Mouse (Mus musculus) embryonic facial prominence, embryonic 14.5 days (tissue): ENCODE measurements at regions not wholly inside any gene's neighbourhood (a gene's known extent, or its start where the extent isn't known, plus 50 kb on each side); places are given as distances from the start of the nearest gene placed in this dataset.

Source experiments
- ATAC-seq: fragments of 200-750 bp; cut with Nextera tagmentation; 2 replicates; pipeline ENCODE4 v1.8.0; 2017; ENCODE audit warnings: low read depth, moderate number of reproducible peaks, moderate TSS enrichment
- DNase-seq: peaks from one replicate; pipeline ENCODE4 v3.0.0-alpha.2; 2015; ENCODE audit warnings: low spot score
- H3K27ac ChIP-seq: fragments of 300-500 bp; sonication (generic); replicated peaks from 2 replicates; pipeline ENCODE4 v1.5.1; 2014; ENCODE audit warnings: low read depth, mild to moderate bottlenecking, low read length, moderate library complexity
- H3K27me3 ChIP-seq: fragments of 300-500 bp; sonication (generic); replicated peaks from 2 replicates; pipeline ENCODE4 v1.6.1; 2014; ENCODE audit warnings: low read length; ENCODE audit not compliant: control insufficient read depth, insufficient read depth
- H3K36me3 ChIP-seq: fragments of 300-500 bp; sonication (generic); 2 replicates; pipeline ENCODE4 v1.6.1; 2014; ENCODE audit warnings: low read length, mixed read lengths; ENCODE audit not compliant: control insufficient read depth, insufficient read depth
- H3K4me1 ChIP-seq: fragments of 300-500 bp; sonication (generic); 2 replicates; pipeline ENCODE4 v1.6.1; 2014; ENCODE audit warnings: antibody characterized with exemption, low read length; ENCODE audit not compliant: control insufficient read depth, insufficient read depth
- H3K4me2 ChIP-seq: fragments of 300-500 bp; sonication (generic); 2 replicates; pipeline ENCODE4 v1.6.1; 2014; ENCODE audit warnings: low read depth, mild to moderate bottlenecking, low read length, moderate library complexity, mixed read lengths
- H3K4me3 ChIP-seq: fragments of 300-500 bp; sonication (generic); 2 replicates; pipeline ENCODE4 v1.5.1; 2014; ENCODE audit warnings: low read depth, mild to moderate bottlenecking, low read length
- H3K9ac ChIP-seq: fragments of 300-500 bp; sonication (generic); 2 replicates; pipeline ENCODE4 v1.6.1; 2014; ENCODE audit warnings: low read depth, mild to moderate bottlenecking, low read length, moderate library complexity, mixed read lengths
- H3K9me3 ChIP-seq: fragments of 300-500 bp; sonication (generic); 2 replicates; pipeline ENCODE4 v1.6.1; 2016; ENCODE audit warnings: low read length; ENCODE audit not compliant: control insufficient read depth
- WGBS: fragments of 180-500 bp; shearing (Covaris S2); extraction: QIAGEN DNeasy Blood & Tissue Kit; methylation state at CpG from one replicate; pipeline ENCODE4 v1.1.7; 2014; 5-methylcytosine and 5-hydroxymethylcytosine counted together

- Histone ChIP-seq H3K4me1 (no peaks in the 10 kb centered on the region), H3K27ac (no peak overlapping the region), H3K9me3 (no peaks in the 10 kb centered on the region), H3K9ac (no peak overlapping the region), H3K4me3 (no peak overlapping the region), H3K27me3 (no peaks in the 10 kb centered on the region), H3K4me2 (no peak overlapping the region), H3K36me3 (no peaks in the 10 kb centered on the region)
- no peak for ATAC-seq
- DNase-seq, result no peak
- 44% methylated on average over 4 of the region's 4 CpGs for WGBS
Observed at GRCm38 (mm10) chr12:106157827-106158226, 147.8 kb downstream of the Vrk1 start.

GRCm38 (mm10) chr12:106158620-106159019, 148.6 kb downstream of the Vrk1 start:
- no peak for ATAC-seq
- 85% methylated on average over 14 of the region's 14 CpGs for WGBS

GRCm38 (mm10) chr12:106171301-106171700, 161.3 kb downstream of the Vrk1 start:
- no peak for ATAC-seq
- Histone ChIP-seq H3K27me3 (peaks cover 31% of the 10 kb centered on the region), H3K4me1 (0 out of 2 replicates have a peak, but pooled peaks cover 5% of the 10 kb centered on the region), H3K27ac (no peak overlapping the region), H3K4me2 (no peak overlapping the region), H3K9ac (no peak overlapping the region), H3K36me3 (no peaks in the 10 kb centered on the region), H3K4me3 (no peak overlapping the region), H3K9me3 (no peaks in the 10 kb centered on the region)
- no peak for DNase-seq
- WGBS, result 52% methylated on average over 5 of the region's 5 CpGs

More at GRCm38 (mm10) chr12:106158620-106159019, 148.6 kb downstream of the Vrk1 start:
- no peak overlapping the region for H3K27ac ChIP-seq
- H3K4me1 ChIP-seq, result no peaks in the 10 kb centered on the region
- no peak for DNase-seq
- no peaks in the 10 kb centered on the region for H3K36me3 ChIP-seq
- no peak overlapping the region for H3K4me3 ChIP-seq
- no peak overlapping the region for H3K9ac ChIP-seq
- H3K27me3 ChIP-seq, result no peaks in the 10 kb centered on the region
- H3K4me2 ChIP-seq, result no peak overlapping the region
- H3K9me3 ChIP-seq, result no peaks in the 10 kb centered on the region

GRCm38 (mm10) chr12:106173211-106173610, 163.2 kb downstream of the Vrk1 start:
- ATAC-seq (no peak), DNase-seq (no peak)
- WGBS, result 37% methylated on average over 8 of the region's 8 CpGs

GRCm38 (mm10) chr12:106174070-106174980, 164.3 kb downstream of the Vrk1 start:
- ATAC-seq, result peak; percentile 39; the same call in 1 of the 2 replicates
- WGBS, result under 1% methylated on average over 39 of the region's 39 CpGs
- peaks cover 33% of the 10 kb centered on the region for H3K27me3 ChIP-seq

More at GRCm38 (mm10) chr12:106173211-106173610, 163.2 kb downstream of the Vrk1 start:
- Histone ChIP-seq H3K36me3 (no peaks in the 10 kb centered on the region), H3K4me3 (no peak overlapping the region), H3K9ac (no peak overlapping the region), H3K27me3 (peaks cover 33% of the 10 kb centered on the region), H3K27ac (no peak overlapping the region), H3K4me1 (0 out of 2 replicates have a peak, but pooled peaks cover 5% of the 10 kb centered on the region), H3K4me2 (0 out of 2 replicates have a peak overlapping the region, but pooled peaks have one; percentile 91), H3K9me3 (no peaks in the 10 kb centered on the region)

GRCm38 (mm10) chr12:106174981-106175700, 165.1 kb downstream of the Vrk1 start:
- ATAC-seq, result no peak
- Histone ChIP-seq H3K9me3 (no peaks in the 10 kb centered on the region), H3K4me1 (0 out of 2 replicates have a peak, but pooled peaks cover 5% of the 10 kb centered on the region), H3K4me3 (peak overlapping the region; percentile 49), H3K9ac (peak overlapping the region; percentile 51), H3K4me2 (peak overlapping the region; percentile 91), H3K27me3 (peaks cover 33% of the 10 kb centered on the region), H3K27ac (no peak overlapping the region), H3K36me3 (no peaks in the 10 kb centered on the region)
- 4% methylated on average over 27 of the region's 27 CpGs for WGBS
- no peak for DNase-seq

More at GRCm38 (mm10) chr12:106174070-106174980, 164.3 kb downstream of the Vrk1 start:
- H3K4me1 ChIP-seq, result 0 out of 2 replicates have a peak, but pooled peaks cover 5% of the 10 kb centered on the region
- H3K9me3 ChIP-seq, result no peaks in the 10 kb centered on the region
- H3K9ac ChIP-seq, result peak overlapping the region; percentile 51
- peak; percentile 49 for DNase-seq
- H3K4me3 ChIP-seq, result peak overlapping the region; percentile 49
- H3K27ac ChIP-seq, result no peak overlapping the region
- H3K4me2 ChIP-seq, result peak overlapping the region; percentile 91
- H3K36me3 ChIP-seq, result no peaks in the 10 kb centered on the region

- H3K9ac ChIP-seq, result no peak overlapping the region
- H3K4me3 ChIP-seq, result no peak overlapping the region
- H3K27ac ChIP-seq, result no peak overlapping the region
- peaks cover 33% of the 10 kb centered on the region for H3K27me3 ChIP-seq
- no peaks in the 10 kb centered on the region for H3K9me3 ChIP-seq
- no peak for ATAC-seq
- no peak for DNase-seq
- H3K4me1 ChIP-seq, result 0 out of 2 replicates have a peak, but pooled peaks cover 5% of the 10 kb centered on the region
- WGBS, result 69% methylated on average over 4 of the region's 4 CpGs
- H3K4me2 ChIP-seq, result no peak overlapping the region
- no peaks in the 10 kb centered on the region for H3K36me3 ChIP-seq
Observed at GRCm38 (mm10) chr12:106177302-106177701, 167.3 kb downstream of the Vrk1 start.

- Histone ChIP-seq H3K4me3 (no peak overlapping the region), H3K27me3 (peaks cover 29% of the 10 kb centered on the region), H3K4me2 (no peak overlapping the region), H3K4me1 (0 out of 2 replicates have a peak, but pooled peaks cover 5% of the 10 kb centered on the region), H3K9ac (no peak overlapping the region), H3K27ac (no peak overlapping the region), H3K9me3 (no peaks in the 10 kb centered on the region), H3K36me3 (no peaks in the 10 kb centered on the region)
- no peak for ATAC-seq
- no peak for DNase-seq
- 74% methylated on average over 3 of the region's 3 CpGs for WGBS
Observed at GRCm38 (mm10) chr12:106177861-106178260, 167.8 kb downstream of the Vrk1 start.
